Mouse (Mus musculus) adrenal gland, adult 8-10 months (tissue): ENCODE measurements around the gene Nat9. TPM values are rescaled to one million over a fixed set of nuclear protein-coding genes. Genes with fewer than 3 reads are reported as not detected.

Experiments
- DNase-seq: peaks from one replicate; pipeline ENCODE4 v3.0.0; 2022
- total RNA-seq, 4 experiments: library from RNA; stranded (reverse); gene quantifications; 2 replicates each; pipeline ENCODE4 v1.2.4; 2022

Nat9 gene
- total RNA-seq, result 10 to 100 TPM; 29.0 to 32.1 (median 30.3) TPM

- DNase-seq, result no peak
These were observed at the start of gene Nat9 for GRCm38 (mm10) chr11:115187693-115188092. TSS of gene Nat9 (minus strand) at chr11:115187859.

- no peak for DNase-seq
These were observed 48.9 kb upstream of the Nat9 start for GRCm38 (mm10) chr11:115236570-115236969.

DNA sequence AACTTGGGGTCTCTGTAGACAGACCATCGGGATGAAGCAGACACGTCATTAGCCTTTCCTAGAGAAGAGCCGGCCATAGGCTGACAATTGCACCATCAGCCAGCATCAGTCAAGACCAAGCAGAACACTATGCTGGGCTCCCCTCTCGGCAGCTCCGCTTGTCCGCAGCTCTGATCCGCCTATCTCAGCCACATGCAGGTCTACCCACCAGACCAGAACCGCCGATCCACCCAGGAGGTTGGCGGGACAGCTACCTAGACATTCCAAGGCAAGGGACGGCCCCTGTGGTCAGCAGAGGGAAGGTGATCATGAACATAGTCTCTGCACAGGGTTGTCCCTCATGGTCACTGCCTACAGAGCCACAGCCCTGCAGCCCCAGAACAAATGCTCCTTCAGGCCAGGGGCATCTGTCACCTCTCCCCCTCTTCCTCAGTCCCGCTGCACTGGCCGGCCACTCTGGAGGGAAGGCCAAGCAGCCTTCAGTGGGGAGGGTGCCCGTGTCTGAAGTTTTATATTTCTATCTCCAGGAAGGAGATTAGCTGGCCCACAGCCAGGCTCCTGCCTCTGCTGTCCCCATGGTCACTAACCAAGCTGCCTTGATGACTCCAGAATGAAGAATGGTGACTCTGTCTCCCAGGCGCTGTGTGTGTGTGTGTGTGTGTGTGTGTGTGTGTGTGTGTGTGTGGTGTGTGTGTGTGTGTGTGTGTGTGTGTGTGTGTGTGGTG, 46.8 kb upstream of the Nat9 start:
- peak; percentile 51 for DNase-seq

DNA sequence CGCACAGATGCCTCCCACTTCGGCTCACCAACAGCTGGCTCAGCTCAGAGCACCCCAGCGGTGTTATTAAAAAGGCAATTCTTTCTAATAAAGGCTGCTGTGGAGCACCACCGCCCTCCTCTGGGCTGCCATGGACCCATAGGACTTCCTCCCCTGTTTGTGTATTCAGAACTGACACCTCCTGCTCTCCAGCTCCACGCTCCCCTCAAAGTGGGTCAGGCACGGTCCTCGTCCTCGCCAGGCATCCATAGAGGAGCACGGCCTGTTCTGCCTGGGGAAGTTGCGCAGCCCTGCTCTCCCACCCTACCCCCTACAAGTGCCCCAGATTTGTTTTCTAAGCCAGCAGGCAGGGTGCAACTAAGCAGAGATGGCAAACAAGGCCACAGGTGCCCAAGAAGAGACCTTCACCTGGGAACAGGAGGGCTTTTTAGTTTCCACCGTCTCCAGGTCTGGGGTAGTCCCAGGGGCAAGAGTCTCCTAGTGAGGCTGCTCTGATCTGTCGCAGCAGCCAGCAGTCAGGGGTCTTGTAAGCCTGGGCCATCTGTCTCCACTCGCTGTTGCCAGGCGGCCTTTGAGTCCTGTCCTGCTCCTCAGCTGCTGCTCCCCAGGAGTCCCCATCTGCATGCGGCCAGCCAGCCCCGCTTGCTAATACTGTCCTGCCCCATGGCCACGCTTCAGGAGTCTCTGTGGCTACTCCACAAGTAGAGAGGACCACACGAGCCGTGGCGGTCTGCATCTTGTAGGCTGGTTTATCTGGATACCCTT, 46.0 kb upstream of the Nat9 start:
- DNase-seq, result no peak

GRCm38 (mm10) chr11:115232889-115233288, 45.2 kb upstream of the Nat9 start:
- DNase-seq, result no peak

DNA sequence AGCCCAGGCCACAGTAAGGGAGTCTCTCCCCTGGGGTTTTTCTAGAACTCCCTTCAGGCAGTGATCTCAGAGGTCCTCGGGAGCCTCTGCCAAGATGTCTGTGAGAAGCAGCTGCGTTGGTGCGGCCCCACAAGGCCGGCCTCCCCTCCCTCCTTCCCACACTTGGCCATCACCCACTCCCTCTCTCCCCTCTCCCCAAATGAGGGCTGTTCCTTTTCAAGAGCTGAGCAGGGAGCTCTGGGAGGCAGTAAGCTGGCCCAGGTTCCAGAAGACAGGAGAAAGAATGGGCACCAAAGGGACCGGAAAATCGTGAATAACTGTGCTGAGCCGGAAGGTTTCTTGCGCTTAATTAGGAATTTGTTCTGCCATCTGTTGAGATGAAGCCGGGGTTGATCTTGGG, 44.3 kb upstream of the Nat9 start:
- no peak for DNase-seq

GRCm38 (mm10) chr11:115231168-115231915, 43.7 kb upstream of the Nat9 start:
- DNase-seq, result no peak

DNA sequence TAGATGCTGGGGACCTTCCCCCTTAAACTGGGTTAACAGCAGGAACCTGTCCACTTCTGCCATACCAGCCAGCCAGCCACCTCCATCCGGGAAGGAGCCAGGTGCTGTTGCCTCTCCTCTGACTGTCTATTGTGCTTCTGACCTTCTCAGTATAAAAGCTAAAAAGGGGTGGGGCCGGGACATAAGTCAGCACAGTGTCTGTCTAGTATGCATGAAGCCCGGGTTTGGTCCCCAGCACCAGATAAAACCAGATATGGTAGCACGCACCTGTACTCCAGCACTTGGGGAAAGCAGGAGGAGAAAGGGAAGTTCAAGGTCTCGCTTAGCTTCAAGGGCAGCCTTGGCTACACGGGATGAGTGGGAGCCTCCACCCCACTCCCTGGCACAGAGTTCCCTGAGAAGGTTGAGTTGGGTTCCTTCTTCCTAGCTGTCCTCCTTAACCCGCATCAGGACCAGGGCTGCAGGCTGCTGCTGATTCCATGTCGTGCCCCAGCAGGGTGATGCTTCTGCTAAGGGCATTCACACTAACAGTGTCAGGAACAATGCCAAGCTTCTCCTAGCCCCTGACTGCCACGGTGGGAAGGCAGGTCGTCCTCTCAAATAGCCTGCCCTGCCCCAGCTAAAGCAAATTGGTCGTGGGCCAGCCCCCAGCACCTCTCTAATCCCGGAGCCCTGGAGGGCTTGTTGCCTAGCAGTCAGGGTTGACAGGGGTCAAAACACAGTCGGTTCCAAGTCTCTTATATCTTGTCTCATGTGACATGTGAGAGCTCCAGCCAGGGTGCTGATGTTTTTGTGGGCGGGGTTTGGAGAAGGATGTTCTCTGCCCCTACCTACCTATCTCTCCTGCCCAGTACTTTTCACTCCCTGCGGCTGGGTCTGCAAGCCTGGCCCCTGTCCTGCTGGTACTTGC, 41.6 kb upstream of the Nat9 start:
- no peak for DNase-seq

- no peak for DNase-seq
These were observed 40.8 kb upstream of the Nat9 start for GRCm38 (mm10) chr11:115228430-115228829.

DNA sequence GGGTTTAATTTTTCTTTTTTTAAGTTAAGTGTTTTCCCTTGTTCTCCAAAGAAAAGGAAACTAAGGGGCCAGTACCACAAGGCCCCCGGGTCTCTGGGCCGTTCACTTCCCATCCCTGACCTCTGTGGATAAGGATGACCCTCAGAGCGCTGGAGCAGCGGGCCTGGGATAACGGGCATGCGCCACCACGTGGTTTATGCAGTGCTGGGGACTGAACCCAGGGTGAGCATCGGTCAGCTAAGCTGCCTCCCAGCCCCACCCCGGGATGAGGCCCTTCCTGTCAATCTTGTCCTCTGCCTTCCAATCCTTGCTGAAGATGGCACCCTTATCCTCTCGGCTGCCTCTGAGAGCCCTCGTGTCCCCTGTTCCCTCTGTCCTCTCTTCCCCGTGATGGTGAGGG, 40.0 kb upstream of the Nat9 start:
- no peak for DNase-seq

GRCm38 (mm10) chr11:115226811-115227491, 39.3 kb upstream of the Nat9 start:
- DNase-seq, result no peak

DNA sequence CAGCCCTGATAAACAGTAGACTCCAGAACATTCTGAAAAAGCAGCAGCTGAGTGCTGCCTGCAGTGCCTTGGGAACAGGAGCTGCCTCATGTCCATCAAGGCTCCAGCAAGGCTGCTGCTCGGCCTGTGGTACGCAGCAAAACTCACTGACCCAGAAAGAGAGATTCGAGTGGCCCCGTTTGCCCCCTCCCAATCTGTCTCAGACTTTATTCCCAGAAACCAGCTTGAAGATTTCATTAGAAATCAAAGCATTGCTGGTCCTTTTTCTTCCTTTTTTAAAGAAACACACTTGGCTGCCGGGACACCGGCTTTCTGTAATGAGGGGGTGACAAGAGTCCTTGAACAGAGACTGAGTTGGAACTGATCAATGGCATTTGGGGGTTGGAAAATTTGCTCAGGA, 37.6 kb upstream of the Nat9 start:
- no peak for DNase-seq

GRCm38 (mm10) chr11:115224889-115225288, 37.2 kb upstream of the Nat9 start:
- DNase-seq, result no peak

GRCm38 (mm10) chr11:115223877-115224276, 36.2 kb upstream of the Nat9 start:
- DNase-seq, result peak; percentile 39

- DNase-seq, result no peak
These were observed 35.8 kb upstream of the Nat9 start for GRCm38 (mm10) chr11:115223451-115223850.

DNA sequence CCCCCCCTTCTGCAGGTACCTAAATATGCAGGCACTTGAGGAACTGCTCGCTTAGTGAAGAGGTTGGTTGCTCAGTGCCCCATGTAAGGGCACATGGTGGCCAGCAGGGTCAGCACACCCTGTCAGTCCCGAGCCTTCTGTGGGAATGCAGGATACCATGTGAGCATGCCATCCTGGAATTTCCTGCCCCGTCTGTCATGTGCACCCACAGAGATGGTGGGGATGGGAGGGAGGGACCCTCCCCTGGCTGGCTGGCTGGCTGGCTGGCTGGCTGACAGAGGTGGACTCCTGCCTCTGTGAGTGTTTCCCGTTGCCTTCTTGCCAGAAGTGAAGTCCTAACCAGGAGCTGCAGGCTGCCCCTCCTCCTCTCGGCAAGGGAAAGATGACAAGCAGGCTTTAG, 34.9 kb upstream of the Nat9 start:
- DNase-seq, result no peak

- DNase-seq, result no peak
These were observed 34.4 kb upstream of the Nat9 start for GRCm38 (mm10) chr11:115222077-115222476.

GRCm38 (mm10) chr11:115219685-115220084, 32.0 kb upstream of the Nat9 start:
- DNase-seq, result no peak

DNA sequence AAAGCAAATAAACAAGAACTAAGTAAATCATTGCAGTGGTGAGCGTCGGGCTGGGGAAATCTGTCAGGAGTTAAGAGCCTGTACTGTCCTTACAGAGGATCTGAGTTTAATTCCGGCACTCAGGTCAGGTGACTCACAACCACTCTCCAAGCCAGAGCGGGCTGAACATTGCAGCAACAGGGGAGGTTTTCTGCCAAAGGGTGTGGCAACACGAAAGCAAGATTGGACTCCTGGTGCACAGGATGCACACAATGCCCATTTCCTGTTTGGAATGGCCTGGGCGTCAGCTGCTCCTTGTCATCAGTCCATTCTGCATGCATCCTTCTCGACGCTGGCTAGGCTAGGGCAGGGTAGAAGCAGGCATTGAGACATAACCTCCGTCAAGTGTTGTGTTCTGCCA, 31.6 kb upstream of the Nat9 start:
- peak; percentile 29 for DNase-seq

DNA sequence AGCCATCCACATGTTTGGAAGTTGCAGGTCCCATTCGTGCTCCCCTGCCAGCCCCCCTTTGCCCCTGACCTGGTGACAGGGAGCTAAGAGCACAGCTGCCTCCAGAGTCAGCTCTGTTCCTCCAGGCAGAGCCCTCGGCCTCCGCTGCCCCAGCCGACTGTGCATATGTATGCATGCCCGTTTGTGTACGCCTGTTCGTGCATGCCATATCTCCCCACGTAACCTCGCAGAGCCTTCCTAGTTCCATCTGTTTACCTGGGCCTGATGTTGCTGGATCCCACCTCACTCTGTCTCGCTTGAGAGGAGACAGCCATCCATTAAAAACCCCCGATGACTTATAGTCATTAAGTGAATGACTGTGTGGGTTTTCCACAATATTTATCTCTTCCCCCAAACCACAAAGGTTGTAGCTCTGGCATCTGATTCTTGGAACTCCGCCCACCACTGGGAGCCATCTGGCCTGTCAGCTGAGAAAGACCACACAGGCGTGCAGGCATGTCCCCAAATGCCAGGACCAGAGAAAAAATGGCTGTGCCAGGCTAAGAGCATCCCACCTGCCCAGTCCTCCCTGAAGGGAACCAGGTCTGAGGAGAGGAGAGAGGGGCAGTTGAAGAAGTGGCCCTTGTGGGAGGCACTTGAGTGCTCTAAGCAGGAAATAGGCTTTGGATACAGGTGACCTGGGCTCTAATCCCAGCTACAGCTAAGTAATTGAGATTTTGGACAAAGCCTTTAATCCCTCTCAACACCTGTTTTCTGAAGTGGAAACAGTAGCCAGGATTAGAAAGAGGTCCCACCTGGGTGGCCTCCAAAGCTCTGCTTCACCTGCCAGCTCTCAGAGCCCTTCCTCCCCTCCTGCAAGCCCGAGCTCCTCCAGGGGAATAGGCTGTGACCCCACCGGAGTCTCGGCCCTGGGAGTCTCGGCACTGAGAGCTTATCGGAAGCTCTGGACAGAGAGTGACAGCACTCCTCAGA, 30.1 kb upstream of the Nat9 start:
- no peak for DNase-seq
